Mouse (Mus musculus): ENCODE data around the gene Rbm20. TPM values are rescaled to one million over a fixed set of nuclear protein-coding genes. Genes with fewer than 3 reads are reported as not detected.

Rbm20 gene
- polyA plus RNA-seq, 1 experiment from 2014 or later, result 3.6 TPM

DNA sequence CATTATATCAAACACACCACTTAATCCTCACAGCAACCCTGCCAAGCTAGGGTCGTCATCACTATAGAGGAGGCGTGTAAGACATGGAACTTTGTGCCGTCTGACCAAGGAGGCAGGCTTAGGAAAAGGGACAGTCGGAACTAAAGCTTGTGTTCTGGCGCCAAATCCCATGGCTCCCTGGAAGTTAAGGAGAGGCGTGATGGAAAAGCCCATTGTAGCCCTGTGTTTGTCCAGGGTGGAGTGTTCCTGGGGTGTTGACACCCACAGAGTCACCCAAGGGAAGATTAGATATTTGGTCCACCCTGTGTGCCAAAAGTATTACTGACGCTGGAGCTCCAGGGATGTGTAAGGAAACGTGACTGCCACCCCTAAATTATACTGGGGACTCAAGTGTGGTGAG, 166.9 kb downstream of the Rbm20 start:
- no peaks in the 10 kb centered on the region for H3K9me3 ChIP-seq (ENCODE audit: control insufficient read depth, low read length)
- H3K9ac ChIP-seq (ENCODE audit: low read depth, low read length), result no peak overlapping the region
- no peak for ATAC-seq (ENCODE audit: low FRiP score, low TSS enrichment)
- no peaks in the 10 kb centered on the region for H3K36me3 ChIP-seq (ENCODE audit: control insufficient read depth, insufficient read depth, low read length)
- no peak overlapping the region for H3K4me3 ChIP-seq (ENCODE audit: low read length)
- no peaks in the 10 kb centered on the region for H3K27me3 ChIP-seq (ENCODE audit: control insufficient read depth, insufficient read depth, low read length)
- no peak overlapping the region for H3K27ac ChIP-seq (ENCODE audit: low read depth, low read length)
- no peaks in the 10 kb centered on the region for H3K4me1 ChIP-seq (ENCODE audit: control insufficient read depth, insufficient read depth, low read length)
- H3K4me2 ChIP-seq (replicated peaks; ENCODE audit: low read depth, low read length), result no peak overlapping the region
- whole genome bisulfite sequencing, result 94% methylated on average over 8 of the region's 8 CpGs

DNA sequence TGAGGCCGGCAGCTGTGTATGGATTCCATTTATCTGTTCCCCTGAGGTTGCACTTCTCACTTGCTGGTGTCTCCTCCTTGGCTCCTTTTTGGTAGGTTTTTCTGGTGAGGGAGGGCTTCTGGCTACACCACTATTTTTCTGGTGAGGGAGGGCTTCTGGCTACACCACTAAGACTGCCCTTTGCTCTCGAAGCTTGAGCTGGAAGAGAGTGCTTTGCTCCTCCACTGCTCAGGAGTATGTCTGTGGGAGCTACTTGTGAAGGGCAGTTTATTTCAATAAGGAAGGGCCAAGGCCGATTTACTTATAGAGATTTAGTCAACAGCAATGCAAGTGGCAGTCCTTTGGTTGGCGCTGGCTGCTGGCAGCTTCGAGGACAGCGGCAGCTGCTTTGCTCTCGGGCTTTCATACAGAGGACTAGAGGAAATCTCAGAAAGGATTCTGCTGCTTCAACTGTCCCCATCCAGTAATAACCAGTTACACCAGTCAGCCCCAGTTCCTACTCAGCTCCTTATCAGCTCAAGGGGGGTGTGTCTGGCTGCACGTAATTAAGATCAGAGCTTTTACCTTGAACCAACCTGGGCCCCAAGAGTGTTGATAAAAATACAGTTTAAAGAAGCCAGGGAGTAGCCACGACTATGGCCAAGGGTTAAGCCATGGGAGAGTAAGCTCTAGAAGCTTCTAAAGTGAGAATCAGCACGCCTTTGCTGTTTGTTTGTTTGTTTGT, 171.3 kb downstream of the Rbm20 start:
- 85% methylated on average over 10 of the region's 10 CpGs for WGBS
- no peak overlapping the region for H3K4me2 ChIP-seq (replicated peaks; ENCODE audit: low read depth, low read length)
- H3K9me3 ChIP-seq (ENCODE audit: control insufficient read depth, low read length), result no peaks in the 10 kb centered on the region
- no peaks in the 10 kb centered on the region for H3K36me3 ChIP-seq (ENCODE audit: control insufficient read depth, insufficient read depth, low read length)
- H3K9ac ChIP-seq (ENCODE audit: low read depth, low read length), result no peak overlapping the region
- no peak for ATAC-seq (ENCODE audit: low FRiP score, low TSS enrichment)
- H3K4me1 ChIP-seq (ENCODE audit: control insufficient read depth, insufficient read depth, low read length), result peaks cover 35% of the 10 kb centered on the region
- H3K27ac ChIP-seq (ENCODE audit: low read depth, low read length), result no peak overlapping the region
- H3K27me3 ChIP-seq (ENCODE audit: control insufficient read depth, insufficient read depth, low read length), result no peaks in the 10 kb centered on the region
- H3K4me3 ChIP-seq (ENCODE audit: low read length), result no peak overlapping the region

DNA sequence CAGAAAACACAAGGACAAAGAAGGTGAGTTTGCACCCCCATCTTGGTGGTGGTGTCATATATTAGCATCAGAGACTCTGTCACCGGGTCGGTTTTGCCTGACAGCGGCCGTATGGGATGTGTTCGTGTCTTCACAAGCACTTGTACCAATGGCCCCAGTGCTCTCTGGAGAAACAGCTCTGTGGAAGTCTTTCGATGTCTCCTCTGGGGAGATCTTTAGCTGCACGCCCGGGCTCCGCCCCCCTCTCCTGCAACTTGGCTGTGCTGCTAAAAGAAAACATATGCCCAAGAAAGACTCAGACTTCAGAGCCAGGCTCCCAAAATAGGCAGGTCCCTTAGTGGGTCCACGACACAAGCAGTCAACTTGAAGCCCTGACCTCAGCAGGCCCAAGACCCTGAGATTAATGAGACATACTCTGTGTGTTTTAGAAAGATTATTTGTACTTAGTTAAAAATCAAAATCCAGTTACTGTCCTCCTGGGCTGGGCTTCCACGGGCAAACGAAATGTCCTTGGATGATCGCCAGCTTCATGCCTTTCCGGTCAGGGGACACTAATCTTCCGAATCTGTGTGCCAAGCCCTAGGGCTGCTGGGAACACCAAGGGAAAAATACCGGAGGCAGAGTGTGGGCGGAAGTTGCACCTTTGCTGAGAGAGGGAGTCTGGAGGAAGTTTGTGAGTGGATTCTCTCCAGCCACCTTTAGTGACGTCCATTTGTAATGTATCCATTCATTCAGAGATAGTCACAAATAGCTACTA, 173.2 kb downstream of the Rbm20 start:
- Histone ChIP-seq H3K9me3 (ENCODE audit: control insufficient read depth, low read length) (no peaks in the 10 kb centered on the region), H3K9ac (ENCODE audit: low read depth, low read length) (no peak overlapping the region), H3K4me2 (replicated peaks; ENCODE audit: low read depth, low read length) (no peak overlapping the region), H3K4me3 (ENCODE audit: low read length) (no peak overlapping the region), H3K4me1 (ENCODE audit: control insufficient read depth, insufficient read depth, low read length) (peaks cover 44% of the 10 kb centered on the region), H3K36me3 (ENCODE audit: control insufficient read depth, insufficient read depth, low read length) (no peaks in the 10 kb centered on the region), H3K27ac (ENCODE audit: low read depth, low read length) (peak overlapping the region; percentile 55; the same call in 1 of the 2 replicates), H3K27me3 (ENCODE audit: control insufficient read depth, insufficient read depth, low read length) (no peaks in the 10 kb centered on the region)
- ATAC-seq (ENCODE audit: low FRiP score, low TSS enrichment), result no peak
- WGBS, result 42% methylated on average over 18 of the region's 18 CpGs

DNA sequence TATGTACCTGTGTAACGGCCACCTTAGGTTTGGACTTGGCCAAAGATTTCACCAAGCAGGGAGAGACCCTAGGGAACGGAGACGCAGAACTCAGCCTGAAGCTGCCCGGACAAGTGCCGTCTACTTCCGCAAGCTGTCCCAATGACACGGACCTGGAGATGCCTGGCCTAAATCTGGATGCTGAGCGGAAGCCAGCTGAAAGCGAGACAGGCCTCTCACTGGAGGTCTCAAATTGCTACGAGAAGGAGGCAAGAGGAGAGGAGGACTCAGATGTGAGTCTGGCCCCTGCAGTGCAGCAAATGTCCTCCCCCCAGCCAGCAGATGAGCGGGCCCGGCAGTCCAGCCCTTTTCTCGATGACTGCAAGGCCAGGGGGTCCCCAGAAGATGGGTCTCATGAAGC, 174.2 kb downstream of the Rbm20 start:
- Histone ChIP-seq H3K27me3 (ENCODE audit: control insufficient read depth, insufficient read depth, low read length) (no peaks in the 10 kb centered on the region), H3K9me3 (ENCODE audit: control insufficient read depth, low read length) (no peaks in the 10 kb centered on the region), H3K36me3 (ENCODE audit: control insufficient read depth, insufficient read depth, low read length) (no peaks in the 10 kb centered on the region), H3K4me1 (ENCODE audit: control insufficient read depth, insufficient read depth, low read length) (peaks cover 49% of the 10 kb centered on the region), H3K9ac (ENCODE audit: low read depth, low read length) (no peak overlapping the region), H3K4me2 (replicated peaks; ENCODE audit: low read depth, low read length) (no peak overlapping the region), H3K4me3 (ENCODE audit: low read length) (no peak overlapping the region), H3K27ac (ENCODE audit: low read depth, low read length) (peak overlapping the region; percentile 84; the same call in 1 of the 2 replicates)
- 69% methylated on average over 13 of the region's 13 CpGs for WGBS
- ATAC-seq (ENCODE audit: low FRiP score, low TSS enrichment), result no peak

DNA sequence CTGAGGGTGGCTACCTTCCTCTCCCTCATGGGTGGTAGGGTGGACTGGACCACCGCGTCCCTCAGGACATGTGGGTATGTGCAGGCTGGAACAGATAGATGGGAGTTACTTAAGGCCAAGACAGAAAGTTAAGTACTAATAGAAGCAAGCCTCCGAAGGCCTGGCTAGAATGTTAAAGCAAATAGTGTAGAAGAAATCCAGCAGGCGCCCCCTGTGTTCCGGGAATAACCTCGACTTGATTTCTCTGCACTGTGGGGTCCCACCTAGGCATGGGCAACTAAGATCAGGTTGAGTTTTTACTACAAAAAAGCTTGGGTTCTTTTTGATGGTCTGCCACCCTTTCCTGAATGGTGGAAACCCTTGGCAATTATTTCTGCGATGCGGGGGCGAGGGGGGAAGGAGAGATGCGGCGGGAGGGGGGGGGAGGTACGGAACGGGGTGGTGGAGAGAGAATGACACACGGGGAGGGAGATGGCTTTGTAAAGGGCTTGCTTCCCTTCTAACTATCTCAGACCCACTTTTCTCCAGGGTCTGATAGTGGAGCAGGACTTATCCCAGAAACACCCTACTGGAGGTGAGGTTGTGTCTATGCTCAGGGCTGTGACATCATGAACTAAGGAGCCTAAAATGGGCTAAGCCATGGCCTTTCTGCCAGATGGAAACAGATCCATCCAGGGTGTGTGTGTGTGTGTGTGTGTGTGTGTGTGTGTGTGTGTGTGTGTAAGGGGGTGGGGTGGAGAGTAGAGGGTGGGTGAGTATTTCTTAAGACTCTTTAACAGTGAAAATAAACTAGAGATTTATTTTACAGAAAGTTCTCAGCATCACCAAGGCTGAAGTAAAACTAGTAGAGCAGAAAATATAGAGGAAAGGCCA, 175.0 kb downstream of the Rbm20 start:
- peak; percentile 68 for ATAC-seq (ENCODE audit: low FRiP score, low TSS enrichment)

DNA sequence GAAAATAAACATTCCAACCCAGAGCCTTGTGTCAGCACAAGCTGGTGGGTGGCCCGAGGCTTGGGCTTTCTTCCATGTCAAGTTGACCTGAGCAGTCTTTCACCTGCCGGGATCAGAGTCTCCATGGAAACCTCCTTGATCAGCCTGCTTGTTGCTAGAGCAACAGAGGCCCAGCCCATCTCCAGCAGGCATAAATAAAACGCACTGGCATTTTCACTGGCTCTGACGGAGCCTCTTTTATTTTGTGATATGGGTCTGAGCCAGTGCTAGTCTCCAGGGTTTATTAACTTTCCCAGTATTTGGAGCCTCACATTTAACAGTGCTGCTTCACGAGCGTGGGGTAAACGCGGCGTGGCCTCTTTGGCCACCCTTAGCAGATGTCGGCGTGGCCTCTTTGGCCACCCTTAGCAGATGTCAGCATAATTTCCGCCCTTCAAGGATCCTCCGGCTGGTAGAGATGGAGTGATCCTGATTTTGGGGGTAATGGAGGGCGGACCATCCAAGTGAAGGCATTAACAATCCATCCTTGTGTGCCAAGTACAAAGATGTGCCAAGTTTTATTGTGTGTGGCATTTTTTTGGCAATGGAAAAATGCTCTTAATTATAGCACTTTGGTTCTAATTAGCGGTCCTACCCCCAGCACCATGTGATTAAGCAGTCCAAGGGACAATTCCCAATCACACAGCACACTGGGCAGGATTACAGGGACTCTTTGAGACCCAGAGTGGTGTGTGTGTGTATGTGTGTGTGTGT, 175.8 kb downstream of the Rbm20 start:
- Histone ChIP-seq H3K27ac (ENCODE audit: low read depth, low read length) (peak overlapping the region; percentile 82), H3K9me3 (ENCODE audit: control insufficient read depth, low read length) (no peaks in the 10 kb centered on the region), H3K9ac (ENCODE audit: low read depth, low read length) (no peak overlapping the region), H3K4me1 (ENCODE audit: control insufficient read depth, insufficient read depth, low read length) (peaks cover 49% of the 10 kb centered on the region), H3K36me3 (ENCODE audit: control insufficient read depth, insufficient read depth, low read length) (no peaks in the 10 kb centered on the region), H3K4me3 (ENCODE audit: low read length) (no peak overlapping the region), H3K4me2 (replicated peaks; ENCODE audit: low read depth, low read length) (peak overlapping the region; percentile 21), H3K27me3 (ENCODE audit: control insufficient read depth, insufficient read depth, low read length) (no peaks in the 10 kb centered on the region)
- peak; percentile 93 for ATAC-seq (ENCODE audit: low FRiP score, low TSS enrichment)
- 23% methylated on average over 15 of the region's 15 CpGs for WGBS

More for the DNA sequence above, 175.0 kb downstream of the Rbm20 start:
- H3K4me2 ChIP-seq (replicated peaks; ENCODE audit: low read depth, low read length), result no peak overlapping the region
- H3K4me1 ChIP-seq (ENCODE audit: control insufficient read depth, insufficient read depth, low read length), result peaks cover 49% of the 10 kb centered on the region
- H3K27me3 ChIP-seq (ENCODE audit: control insufficient read depth, insufficient read depth, low read length), result no peaks in the 10 kb centered on the region
- no peak overlapping the region for H3K4me3 ChIP-seq (ENCODE audit: low read length)
- H3K9ac ChIP-seq (ENCODE audit: low read depth, low read length), result no peak overlapping the region
- no peaks in the 10 kb centered on the region for H3K36me3 ChIP-seq (ENCODE audit: control insufficient read depth, insufficient read depth, low read length)
- peak overlapping the region; percentile 84 for H3K27ac ChIP-seq (ENCODE audit: low read depth, low read length)
- 76% methylated on average over 14 of the region's 14 CpGs for WGBS
- H3K9me3 ChIP-seq (ENCODE audit: control insufficient read depth, low read length), result no peaks in the 10 kb centered on the region

DNA sequence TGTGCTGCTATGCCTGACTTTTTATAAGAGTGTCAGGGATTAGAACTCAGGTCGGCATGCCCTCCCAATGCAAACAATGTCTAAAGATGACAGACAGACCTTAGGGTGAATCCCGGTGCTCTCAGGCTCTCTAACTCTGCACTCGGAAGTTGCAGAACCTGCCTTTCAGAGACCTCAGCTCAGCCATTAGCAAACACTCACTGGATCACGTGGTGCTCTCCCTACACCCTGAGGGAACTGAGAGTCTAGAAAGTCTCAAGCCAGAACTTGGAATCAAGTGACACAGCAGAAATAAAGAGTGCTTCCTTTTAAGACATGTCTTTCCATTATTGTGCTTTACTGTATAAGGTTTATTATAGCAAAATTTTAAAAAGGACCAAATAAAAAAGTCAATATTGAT, 177.9 kb downstream of the Rbm20 start:
- Histone ChIP-seq H3K4me3 (ENCODE audit: low read length) (no peak overlapping the region), H3K9ac (ENCODE audit: low read depth, low read length) (no peak overlapping the region), H3K27me3 (ENCODE audit: control insufficient read depth, insufficient read depth, low read length) (no peaks in the 10 kb centered on the region), H3K36me3 (ENCODE audit: control insufficient read depth, insufficient read depth, low read length) (no peaks in the 10 kb centered on the region), H3K27ac (ENCODE audit: low read depth, low read length) (no peak overlapping the region), H3K4me2 (replicated peaks; ENCODE audit: low read depth, low read length) (no peak overlapping the region), H3K9me3 (ENCODE audit: control insufficient read depth, low read length) (no peaks in the 10 kb centered on the region), H3K4me1 (ENCODE audit: control insufficient read depth, insufficient read depth, low read length) (peaks cover 58% of the 10 kb centered on the region)
- 71% methylated on average over 4 of the region's 4 CpGs for WGBS
- ATAC-seq (ENCODE audit: low FRiP score, low TSS enrichment), result no peak

DNA sequence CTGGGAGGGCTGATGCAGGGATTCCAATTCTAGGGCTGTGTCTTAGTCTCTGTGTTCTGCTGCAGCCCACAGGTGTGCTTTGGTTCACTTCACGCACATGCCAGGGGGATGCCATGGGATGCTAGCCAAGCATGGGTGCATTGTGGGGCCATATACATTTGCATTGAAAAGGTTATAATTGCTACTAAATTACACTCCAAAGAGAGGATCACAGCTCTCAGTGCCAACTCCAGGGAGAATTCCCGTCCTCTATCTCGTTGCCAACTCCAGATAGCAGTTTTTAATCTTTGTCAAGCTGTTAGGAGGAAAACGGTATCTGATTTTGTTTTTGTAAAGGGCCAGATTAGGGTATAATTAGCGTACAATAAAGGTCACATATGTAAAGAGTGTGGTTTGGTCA, 178.7 kb downstream of the Rbm20 start:
- Histone ChIP-seq H3K4me1 (ENCODE audit: control insufficient read depth, insufficient read depth, low read length) (peaks cover 50% of the 10 kb centered on the region), H3K4me3 (ENCODE audit: low read length) (no peak overlapping the region), H3K36me3 (ENCODE audit: control insufficient read depth, insufficient read depth, low read length) (no peaks in the 10 kb centered on the region), H3K9ac (ENCODE audit: low read depth, low read length) (no peak overlapping the region), H3K4me2 (replicated peaks; ENCODE audit: low read depth, low read length) (no peak overlapping the region), H3K9me3 (ENCODE audit: control insufficient read depth, low read length) (no peaks in the 10 kb centered on the region), H3K27ac (ENCODE audit: low read depth, low read length) (no peak overlapping the region), H3K27me3 (ENCODE audit: control insufficient read depth, insufficient read depth, low read length) (no peaks in the 10 kb centered on the region)
- ATAC-seq (ENCODE audit: low FRiP score, low TSS enrichment), result no peak
- WGBS, result 74% methylated on average over 5 of the region's 5 CpGs

All from kidney, embryonic 14.5 days (tissue).